Mouse (Mus musculus) olfactory bulb, adult 2 months (tissue): ENCODE measurements at regions not wholly inside any gene's neighbourhood (a gene's known extent, or its start where the extent isn't known, plus 50 kb on each side); places are given as distances from the start of the nearest gene placed in this dataset.

Experiments
- CTCF ChIP-seq: fragments of 200-500 bp; IDR thresholded peaks from 2 replicates; pipeline ENCODE4 v1.5.1; 2012; ENCODE audit warnings: low read depth, mild to moderate bottlenecking, low read length, moderate library complexity; ENCODE audit not compliant: insufficient read depth
- POLR2A ChIP-seq: fragments of 200-500 bp; IDR thresholded peaks from 2 replicates; pipeline ENCODE4 v1.6.1; 2012; ENCODE audit warnings: mild to moderate bottlenecking, low read depth, low read length, moderate library complexity; ENCODE audit not compliant: insufficient read depth

- TF ChIP-seq CTCF (no peak), POLR2A (no peak)
Measured at GRCm38 (mm10) chr16:77418486-77418885, 183.4 kb downstream of the Gm11146 start.
